Mouse (Mus musculus): ENCODE measurements around the gene Bcan. TPM values are rescaled to one million over a fixed set of nuclear protein-coding genes. Genes with fewer than 3 reads are reported as not detected.
A peak's percentile ranks its signal among the peaks of the same experiment; 100 is the strongest.

The Bcan gene
- 0.09 and 0.15 TPM in 2 replicates for polyA plus RNA-seq (2016; fragmentation: Nextera tagmentation; extraction: Ambion mirVana)

DNA sequence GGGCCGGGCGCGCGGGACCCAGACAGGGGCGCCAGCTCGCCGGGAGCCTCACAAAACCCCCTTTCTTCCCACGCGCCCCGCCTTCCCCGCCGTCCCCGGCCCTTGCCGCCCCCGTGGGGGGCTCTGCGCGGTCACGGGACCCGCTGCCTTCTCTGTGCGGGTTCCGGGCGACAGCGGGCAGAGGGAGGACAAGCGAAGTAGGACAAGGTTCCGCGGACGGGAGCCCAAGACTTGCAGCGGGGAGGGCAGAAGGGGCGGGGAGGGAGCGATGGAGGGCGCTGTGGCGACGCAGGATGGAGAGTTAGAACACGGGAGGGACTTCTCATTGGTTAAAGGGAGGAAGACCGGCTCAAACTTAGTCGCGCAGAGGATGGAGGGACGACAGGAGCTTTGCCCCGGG, at the start of gene Bcan:
Gene Bcan (minus strand): TSS at position 50 of the 400 bp plus-strand sequence.
- ATAC-seq (ENCODE audit: insufficient number of reproducible peaks, low FRiP score) = no peak
- under 1% methylated on average over 39 of the region's 39 CpGs for WGBS
- H3K9ac ChIP-seq = peak within 1 kb of the TSS; percentile 44; the same call in 1 of the 2 replicates

DNA sequence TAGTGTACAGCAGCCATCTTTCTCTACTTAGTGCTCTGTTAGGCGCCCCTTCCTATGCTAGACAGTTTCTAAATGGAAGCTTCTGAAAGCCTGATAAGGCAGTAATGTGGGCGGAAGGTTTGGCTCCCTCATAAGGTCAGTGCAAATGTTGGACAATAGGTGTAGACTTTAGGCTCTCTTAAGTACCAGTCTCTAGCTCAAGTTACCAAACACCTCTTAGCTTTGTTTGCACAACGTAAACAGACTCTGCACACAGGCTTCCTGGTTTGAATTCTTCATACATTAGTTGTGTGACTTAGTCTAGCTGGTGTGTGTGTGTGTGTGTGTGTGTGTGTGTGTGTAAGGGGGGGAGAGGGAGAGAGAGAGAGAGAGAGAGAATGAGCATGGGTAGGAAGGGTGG, 49.5 kb upstream of the Bcan start:
- peaks cover 57% of the 10 kb centered on the region for H3K36me3 ChIP-seq
- H3K4me1 ChIP-seq (replicated peaks) = peaks cover 7% of the 10 kb centered on the region; the same call in 1 of the 2 replicates
- H3K27ac ChIP-seq (ENCODE audit: poor library complexity, severe bottlenecking) = no peak overlapping the region
- 58% methylated on average over 3 of the region's 3 CpGs for WGBS
- no peak for ATAC-seq (ENCODE audit: insufficient number of reproducible peaks, low FRiP score)
- H3K27me3 ChIP-seq (replicated peaks) = no peaks in the 10 kb centered on the region
- no peak overlapping the region for H3K4me3 ChIP-seq
- H3K9me3 ChIP-seq (replicated peaks) = no peaks in the 10 kb centered on the region
- no peak overlapping the region for H3K4me2 ChIP-seq
- H3K9ac ChIP-seq = no peak overlapping the region

More for the DNA sequence above, at the start of gene Bcan:
- Histone ChIP-seq H3K27ac (ENCODE audit: poor library complexity, severe bottlenecking) (no peak within 1 kb of the TSS), H3K4me1 (replicated peaks) (peaks cover 22% of the 10 kb centered on the region), H3K4me3 (peak within 1 kb of the TSS; percentile 49), H3K9me3 (replicated peaks) (0 out of 2 replicates have a peak, but pooled peaks cover 4% of the 10 kb centered on the region), H3K4me2 (peak within 1 kb of the TSS; percentile 70), H3K27me3 (replicated peaks) (peaks cover 93% of the 10 kb centered on the region), H3K36me3 (no peaks in the 10 kb centered on the region)

DNA sequence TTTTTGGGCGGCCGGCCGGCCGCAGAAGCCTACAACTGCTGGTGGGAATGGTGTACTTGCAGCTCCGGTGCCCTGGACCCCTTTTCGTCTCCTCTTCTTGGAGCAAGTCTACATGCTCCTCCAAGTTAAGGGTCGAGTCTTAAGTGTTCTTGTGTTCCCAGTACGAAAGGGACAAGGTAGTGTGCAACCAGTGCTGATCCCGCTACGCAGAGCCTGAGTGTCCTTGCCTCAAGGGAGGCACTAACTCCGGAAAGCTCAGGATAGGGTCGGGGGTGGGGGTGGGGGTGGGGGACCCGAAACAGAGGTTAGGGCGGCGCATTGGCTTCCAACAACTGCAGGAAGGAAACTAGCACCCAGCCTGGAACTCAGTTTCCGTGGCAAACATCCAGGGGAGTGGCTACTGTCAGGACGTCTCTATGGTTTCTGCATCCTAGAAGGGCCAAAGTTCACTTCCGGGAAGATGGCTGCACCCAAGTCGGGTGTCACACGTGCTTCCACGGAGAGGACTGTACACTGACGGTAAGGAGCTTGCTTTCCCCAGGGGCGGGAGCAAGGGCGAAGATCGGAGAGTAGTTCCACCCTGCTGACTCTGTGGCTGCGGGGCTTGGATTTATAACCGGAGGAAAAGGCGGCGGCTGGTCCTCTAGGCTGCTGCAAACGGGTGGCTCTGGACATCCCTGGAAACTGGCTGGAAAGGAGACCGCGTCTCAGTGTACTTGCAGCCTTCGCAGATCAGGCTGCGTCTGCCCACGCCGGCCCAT, 42.8 kb upstream of the Bcan start, which contains the start of gene Gpatch4:
Gene Gpatch4 (plus strand): TSS at position 448 of the 761 bp plus-strand sequence.
- H3K4me2 ChIP-seq = peak within 1 kb of the TSS; percentile 78
- H3K4me1 ChIP-seq (replicated peaks) = peaks cover 8% of the 10 kb centered on the region; the same call in 1 of the 2 replicates
- H3K4me3 ChIP-seq = peak within 1 kb of the TSS; percentile 74
- peak within 1 kb of the TSS; percentile 8; the same call in 1 of the 2 replicates for H3K27ac ChIP-seq (ENCODE audit: poor library complexity, severe bottlenecking)
- H3K27me3 ChIP-seq (replicated peaks) = peaks cover 28% of the 10 kb centered on the region
- 8% methylated on average over 36 of the region's 36 CpGs for WGBS
- H3K9me3 ChIP-seq (replicated peaks) = no peaks in the 10 kb centered on the region
- H3K9ac ChIP-seq = peak within 1 kb of the TSS; percentile 71
- 0 out of 2 replicates have a peak, but pooled peaks cover 8% of the 10 kb centered on the region for H3K36me3 ChIP-seq
- ATAC-seq (ENCODE audit: insufficient number of reproducible peaks, low FRiP score) = peak; percentile 86

DNA sequence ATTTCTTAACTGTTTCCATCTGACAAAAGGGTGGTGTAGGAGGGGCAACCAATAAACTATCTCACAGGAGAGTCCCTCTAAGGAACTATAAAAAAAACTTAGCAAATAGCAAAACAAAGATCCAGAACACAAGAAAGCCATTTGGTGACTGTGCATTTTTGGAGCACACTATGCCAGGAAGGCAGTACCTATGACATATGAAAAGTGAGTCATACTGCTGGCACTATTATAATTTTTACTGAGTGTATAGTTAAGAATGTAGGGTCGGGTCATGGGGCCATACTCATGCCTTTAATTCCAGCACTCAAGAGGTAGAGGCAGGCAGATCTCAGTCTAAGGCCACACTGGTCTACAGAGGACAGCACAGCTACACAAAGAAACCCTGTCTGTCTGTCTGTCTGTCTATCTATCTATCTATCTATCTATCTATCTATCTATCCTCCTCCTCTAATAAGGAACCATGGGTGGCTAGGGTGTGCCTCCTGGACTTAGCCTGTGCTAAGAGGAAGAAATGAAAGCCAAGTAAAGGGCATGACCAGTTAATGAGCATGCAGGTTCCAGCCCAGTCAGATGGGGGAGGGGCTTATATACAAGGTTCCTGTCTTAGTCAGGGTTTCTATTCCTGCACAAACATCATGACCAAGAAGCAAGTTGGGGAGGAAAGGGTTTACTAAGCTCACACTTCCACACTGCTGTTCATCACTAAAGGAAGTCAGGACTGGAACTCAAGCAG, 35.7 kb upstream of the Bcan start:
- Histone ChIP-seq H3K4me2 (no peak overlapping the region), H3K27ac (ENCODE audit: poor library complexity, severe bottlenecking) (no peak overlapping the region), H3K4me3 (no peak overlapping the region), H3K9ac (no peak overlapping the region), H3K36me3 (no peaks in the 10 kb centered on the region), H3K27me3 (replicated peaks) (peaks cover 70% of the 10 kb centered on the region), H3K9me3 (replicated peaks) (no peaks in the 10 kb centered on the region), H3K4me1 (replicated peaks) (0 out of 2 replicates have a peak, but pooled peaks cover 2% of the 10 kb centered on the region)
- WGBS = 59% methylated on average over 1 of the region's 1 CpGs
- ATAC-seq (ENCODE audit: insufficient number of reproducible peaks, low FRiP score) = no peak

DNA sequence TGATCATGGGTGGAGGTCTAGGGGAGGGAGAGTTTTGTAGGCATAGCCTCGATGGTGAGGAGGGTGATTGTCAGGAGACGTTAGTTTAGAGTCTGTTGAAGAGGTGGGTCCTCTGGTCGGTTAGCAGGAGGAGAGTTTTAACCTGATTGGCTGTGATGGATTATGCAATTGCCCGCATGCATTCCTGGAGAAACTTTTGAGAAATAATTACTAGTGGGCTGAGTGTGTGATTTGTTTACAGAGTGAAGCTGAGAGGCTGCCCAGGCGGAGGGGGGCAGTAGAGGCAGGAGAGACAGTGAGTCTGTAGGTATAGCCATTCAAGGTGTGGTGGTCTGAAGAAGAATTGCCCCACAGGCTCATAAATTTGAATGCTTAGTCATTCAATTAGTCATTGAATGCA, 33.5 kb upstream of the Bcan start:
- H3K27me3 ChIP-seq (replicated peaks) = peaks cover 71% of the 10 kb centered on the region
- H3K9me3 ChIP-seq (replicated peaks) = peaks cover under 1% of the 10 kb centered on the region
- 62% methylated on average over 5 of the region's 5 CpGs for WGBS

DNA sequence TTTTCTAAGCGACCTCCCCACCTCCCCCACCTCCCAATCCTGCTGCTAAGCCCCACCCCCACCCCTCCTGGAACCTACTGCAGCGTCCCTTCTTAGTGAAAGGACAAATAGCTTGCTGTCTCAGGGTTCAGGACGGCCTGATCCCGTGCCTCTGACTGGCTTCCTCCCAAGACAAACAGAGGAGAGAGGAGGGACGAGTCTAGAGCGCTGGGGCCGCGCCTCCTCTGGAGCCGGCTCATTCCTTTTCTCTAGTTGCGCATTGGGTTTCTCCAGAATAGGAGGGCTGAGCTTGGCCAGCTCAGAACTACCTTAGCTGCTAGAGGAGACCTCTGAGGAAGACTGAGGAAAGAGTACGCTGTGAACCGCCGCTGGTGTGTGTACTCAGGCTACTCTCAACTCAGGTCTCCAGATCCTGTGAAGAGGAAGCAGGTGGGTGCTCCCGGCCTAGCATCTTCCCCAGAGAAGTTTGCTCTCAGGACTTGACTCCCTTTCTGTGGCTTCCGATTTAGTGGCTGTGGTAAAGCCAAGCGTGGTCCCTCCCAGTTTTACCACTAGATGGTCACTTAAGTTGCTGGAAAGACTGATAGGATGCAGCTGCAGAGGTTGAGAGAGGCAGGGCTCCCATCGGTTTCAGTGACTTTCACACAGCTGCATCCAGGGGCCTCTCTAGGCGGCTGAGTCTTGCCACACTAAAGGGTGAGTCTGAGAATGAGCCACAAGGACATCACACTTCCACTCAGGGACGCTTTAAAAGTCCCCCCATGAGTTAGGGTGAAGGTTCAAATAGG, 30.8 kb upstream of the Bcan start:
- Histone ChIP-seq H3K27me3 (replicated peaks) (peaks cover 73% of the 10 kb centered on the region), H3K4me3 (no peak overlapping the region), H3K36me3 (no peaks in the 10 kb centered on the region), H3K9me3 (replicated peaks) (peaks cover 9% of the 10 kb centered on the region), H3K4me2 (no peak overlapping the region), H3K27ac (ENCODE audit: poor library complexity, severe bottlenecking) (no peak overlapping the region), H3K4me1 (replicated peaks) (0 out of 2 replicates have a peak, but pooled peaks cover 7% of the 10 kb centered on the region), H3K9ac (no peak overlapping the region)
- ATAC-seq (ENCODE audit: insufficient number of reproducible peaks, low FRiP score) = 0 out of 2 replicates have a peak, but pooled peaks have one; percentile 22
- 9% methylated on average over 19 of the region's 19 CpGs for WGBS

More for the DNA sequence above, 33.5 kb upstream of the Bcan start:
- no peak overlapping the region for H3K9ac ChIP-seq
- H3K27ac ChIP-seq (ENCODE audit: poor library complexity, severe bottlenecking) = no peak overlapping the region
- 0 out of 2 replicates have a peak, but pooled peaks cover 7% of the 10 kb centered on the region for H3K4me1 ChIP-seq (replicated peaks)
- H3K36me3 ChIP-seq = no peaks in the 10 kb centered on the region
- no peak overlapping the region for H3K4me2 ChIP-seq
- no peak for ATAC-seq (ENCODE audit: insufficient number of reproducible peaks, low FRiP score)
- H3K4me3 ChIP-seq = no peak overlapping the region

DNA sequence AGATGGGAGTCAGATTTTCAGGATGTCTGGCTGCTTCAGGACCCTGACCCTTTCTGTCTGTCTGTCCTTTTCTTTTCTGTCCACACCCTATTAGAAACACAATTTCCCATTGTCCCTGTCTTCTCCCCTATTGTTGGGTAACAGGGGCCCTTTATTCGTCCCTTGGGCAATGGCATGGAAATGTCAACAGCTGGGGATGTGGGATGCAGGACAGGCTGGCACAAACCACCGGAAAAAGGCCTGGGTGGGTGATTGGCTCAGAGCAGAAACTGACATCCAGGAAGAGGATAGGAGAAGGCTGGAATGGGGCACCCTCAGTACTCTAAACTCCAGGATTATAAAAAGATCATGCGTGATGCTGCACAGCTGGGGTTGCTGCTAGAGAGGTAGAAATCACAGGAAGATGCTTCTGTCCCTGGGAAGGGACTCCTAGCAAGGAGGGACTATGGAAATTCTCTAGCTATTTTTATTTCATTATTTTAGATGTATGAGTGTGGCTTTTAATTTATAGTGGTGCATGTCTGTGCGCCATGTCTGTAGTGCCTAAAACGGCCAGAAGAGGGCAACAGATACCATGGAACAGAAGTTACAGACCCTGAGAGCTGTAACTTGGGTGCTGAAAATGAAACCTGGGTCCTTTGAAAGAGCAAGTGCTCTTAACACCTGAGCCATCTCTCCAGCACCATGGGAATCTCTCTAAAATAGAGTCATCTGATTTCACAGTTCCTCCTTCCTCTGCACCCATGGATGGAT, 27.6 kb upstream of the Bcan start, which contains the start of gene Hapln2:
Gene Hapln2 (minus strand): TSS at position 150 of the 753 bp plus-strand sequence.
- Histone ChIP-seq H3K9me3 (replicated peaks) (peaks cover 11% of the 10 kb centered on the region), H3K9ac (no peak within 1 kb of the TSS), H3K27ac (ENCODE audit: poor library complexity, severe bottlenecking) (no peak within 1 kb of the TSS), H3K36me3 (no peaks in the 10 kb centered on the region), H3K4me1 (replicated peaks) (peaks cover 22% of the 10 kb centered on the region), H3K4me2 (no peak within 1 kb of the TSS), H3K27me3 (replicated peaks) (peaks cover 85% of the 10 kb centered on the region), H3K4me3 (no peak within 1 kb of the TSS)
- 42% methylated on average over 5 of the region's 5 CpGs for WGBS
- ATAC-seq (ENCODE audit: insufficient number of reproducible peaks, low FRiP score) = no peak

DNA sequence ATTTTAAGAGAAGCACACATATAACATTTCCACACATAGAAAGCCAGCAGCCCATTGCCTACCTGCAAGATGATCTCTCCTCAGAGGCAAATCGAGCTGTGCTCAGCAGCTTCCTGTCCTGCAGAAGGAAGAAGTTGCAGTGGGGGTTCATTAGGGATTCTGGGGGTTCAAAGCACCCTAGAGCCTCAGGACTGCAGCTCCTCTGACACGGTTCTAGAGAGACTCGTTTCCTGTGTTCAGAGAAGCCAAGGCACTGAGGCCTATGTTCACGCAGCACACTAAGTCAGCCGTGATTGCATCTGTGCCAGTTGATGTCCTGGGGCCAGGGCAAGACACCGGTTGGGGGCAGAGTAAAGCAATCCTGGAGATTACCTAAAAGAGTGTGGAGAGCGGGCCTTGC, 26.8 kb upstream of the Bcan start:
- H3K4me3 ChIP-seq = no peak overlapping the region
- H3K9me3 ChIP-seq (replicated peaks) = peaks cover 11% of the 10 kb centered on the region
- H3K4me2 ChIP-seq = no peak overlapping the region
- H3K9ac ChIP-seq = no peak overlapping the region
- WGBS = 54% methylated on average over 7 of the region's 7 CpGs
- H3K27ac ChIP-seq (ENCODE audit: poor library complexity, severe bottlenecking) = no peak overlapping the region
- H3K4me1 ChIP-seq (replicated peaks) = peaks cover 27% of the 10 kb centered on the region
- no peak for ATAC-seq (ENCODE audit: insufficient number of reproducible peaks, low FRiP score)
- peaks cover 84% of the 10 kb centered on the region for H3K27me3 ChIP-seq (replicated peaks)
- no peaks in the 10 kb centered on the region for H3K36me3 ChIP-seq

DNA sequence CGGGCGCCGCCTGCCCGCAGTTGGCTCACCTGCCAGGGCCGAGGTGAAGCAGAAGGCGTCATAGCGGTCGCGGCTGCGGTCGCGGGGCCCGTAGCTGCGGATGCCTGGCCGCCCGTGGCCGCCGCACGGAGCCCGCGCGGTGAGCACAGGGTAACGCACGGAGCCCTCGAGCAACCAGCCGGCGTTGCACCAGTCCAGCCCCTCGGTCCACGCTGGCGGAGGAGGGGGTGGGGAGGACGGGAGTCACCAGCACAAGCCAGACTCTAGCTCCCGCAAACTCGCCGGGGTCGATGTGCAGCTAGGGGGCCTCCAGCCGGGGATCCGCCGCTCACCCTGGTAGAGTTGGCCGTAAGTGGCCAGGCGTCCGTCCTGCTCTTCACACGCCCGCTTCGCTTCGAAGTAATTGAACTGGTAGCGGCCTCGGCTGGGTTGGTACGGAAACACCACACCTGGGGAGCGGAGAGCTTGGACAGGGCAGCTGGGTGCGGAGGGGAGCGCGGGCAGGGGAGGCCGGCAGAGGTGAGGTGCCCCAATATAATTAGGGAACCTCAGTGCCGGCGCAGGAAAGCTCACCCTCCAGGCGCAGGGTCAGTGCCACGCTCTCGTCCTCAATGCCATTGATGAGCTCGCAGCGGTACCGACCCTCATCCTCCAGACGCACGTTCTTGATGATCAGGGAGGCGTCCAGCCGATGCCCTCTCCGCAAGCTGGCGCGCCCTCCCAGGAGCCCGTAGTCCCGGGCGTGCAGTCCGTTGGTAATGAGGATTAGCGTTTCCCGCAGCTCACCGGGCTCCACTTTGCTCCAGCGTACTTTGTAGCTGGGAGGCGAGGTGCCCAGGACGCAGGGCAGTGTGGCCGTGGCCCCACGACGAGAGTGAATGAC, 23.4 kb upstream of the Bcan start:
- peak; percentile 46; the same call in 1 of the 2 replicates for ATAC-seq (ENCODE audit: insufficient number of reproducible peaks, low FRiP score)
- Histone ChIP-seq H3K4me1 (replicated peaks) (peaks cover 20% of the 10 kb centered on the region), H3K4me2 (peak overlapping the region; percentile 98), H3K9me3 (replicated peaks) (peaks cover 9% of the 10 kb centered on the region), H3K36me3 (no peaks in the 10 kb centered on the region), H3K4me3 (peak overlapping the region; percentile 56), H3K9ac (peak overlapping the region; percentile 56), H3K27me3 (replicated peaks) (peaks cover 77% of the 10 kb centered on the region), H3K27ac (ENCODE audit: poor library complexity, severe bottlenecking) (no peak overlapping the region)
- WGBS = under 1% methylated on average over 81 of the region's 81 CpGs
